Mouse (Mus musculus): Measurements from ENCODE around the gene Bfsp2. TPM values are rescaled to one million over a fixed set of nuclear protein-coding genes. Genes with fewer than 3 reads are reported as not detected.

Gene Bfsp2
- 1.8 TPM for polyA plus RNA-seq (2014; fragmentation: Illumina TruSeq; extraction: RNeasy Lipid Tissue Mini Kit (QIAGEN cat#74804); ENCODE audit: low read depth, low replicate concordance)

GRCm38 (mm10) chr9:103480044-103480576 lies at the start of gene Bfsp2:
Bfsp2 (minus strand) TSS chr9:103480420.

Other genes with a start within 250 kb of the Bfsp2 start
- 65.6 TPM for gene Trf, start 250.0 kb downstream of the Bfsp2 start, polyA plus RNA-seq (2014; fragmentation: Illumina TruSeq; extraction: RNeasy Lipid Tissue Mini Kit (QIAGEN cat#74804); ENCODE audit: low read depth, low replicate concordance)
- 0.24 TPM for gene 1300017J02Rik, start 175.3 kb downstream of the Bfsp2 start, polyA plus RNA-seq (2014; fragmentation: Illumina TruSeq; extraction: RNeasy Lipid Tissue Mini Kit (QIAGEN cat#74804); ENCODE audit: low read depth, low replicate concordance)
- 10.4 TPM for gene Topbp1, start 175.2 kb downstream of the Bfsp2 start, polyA plus RNA-seq (2014; fragmentation: Illumina TruSeq; extraction: RNeasy Lipid Tissue Mini Kit (QIAGEN cat#74804); ENCODE audit: low read depth, low replicate concordance)
- gene Cdv3, start 114.6 kb downstream of the Bfsp2 start, polyA plus RNA-seq (2014; fragmentation: Illumina TruSeq; extraction: RNeasy Lipid Tissue Mini Kit (QIAGEN cat#74804); ENCODE audit: low read depth, low replicate concordance) = 88.6 TPM

Measured in heart, adult 10 weeks (tissue).